Mouse (Mus musculus): ENCODE results near the gene Med17. TPM values are rescaled to one million over a fixed set of nuclear protein-coding genes. Genes with fewer than 3 reads are reported as not detected.

Med17 gene
- polyA plus RNA-seq, 1 experiment from 2014 or later, result 42.4 TPM

DNA sequence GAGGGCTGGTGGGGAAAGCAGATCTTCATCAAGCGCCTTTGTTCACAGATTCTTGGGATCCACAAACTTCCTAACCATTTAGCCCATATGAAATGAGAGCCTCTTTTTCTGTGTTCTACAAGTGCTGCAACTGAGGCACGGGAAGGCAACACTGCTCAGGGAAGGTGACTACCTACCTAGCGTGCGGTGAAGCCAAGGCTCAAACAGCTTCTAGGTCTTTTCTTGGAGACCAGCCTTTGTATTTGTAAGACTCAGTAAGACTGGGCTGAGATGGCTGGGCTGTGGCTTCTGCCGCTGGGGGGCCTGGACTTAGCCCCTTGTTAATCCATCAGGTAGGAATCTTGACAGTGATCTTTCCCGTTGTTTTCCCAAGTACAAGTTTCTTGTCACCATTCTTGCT lies 39.7 kb downstream of the Med17 start:
- DNase-seq (ENCODE audit: low spot score), result no peak

GRCm38 (mm10) chr9:15239042-15239925 lies 40.4 kb downstream of the Med17 start, which contains the start of gene Vstm5:
TSS of gene Vstm5 (plus strand) at chr9:15239045.
- 5% methylated on average over 35 of the region's 35 CpGs for WGBS
- H3K27ac ChIP-seq, result peak within 1 kb of the TSS; percentile 77

More for the DNA sequence above, 39.7 kb downstream of the Med17 start:
- Histone ChIP-seq H3K36me3 (no peaks in the 10 kb centered on the region), H3K4me1 (replicated peaks) (peaks cover 20% of the 10 kb centered on the region), H3K27ac (no peak overlapping the region), H3K9me3 (no peaks in the 10 kb centered on the region), H3K27me3 (ENCODE audit: insufficient read depth, poor library complexity, severe bottlenecking) (peaks cover 26% of the 10 kb centered on the region), H3K4me3 (no peak overlapping the region)
- 93% methylated on average over 6 of the region's 6 CpGs for WGBS

DNA sequence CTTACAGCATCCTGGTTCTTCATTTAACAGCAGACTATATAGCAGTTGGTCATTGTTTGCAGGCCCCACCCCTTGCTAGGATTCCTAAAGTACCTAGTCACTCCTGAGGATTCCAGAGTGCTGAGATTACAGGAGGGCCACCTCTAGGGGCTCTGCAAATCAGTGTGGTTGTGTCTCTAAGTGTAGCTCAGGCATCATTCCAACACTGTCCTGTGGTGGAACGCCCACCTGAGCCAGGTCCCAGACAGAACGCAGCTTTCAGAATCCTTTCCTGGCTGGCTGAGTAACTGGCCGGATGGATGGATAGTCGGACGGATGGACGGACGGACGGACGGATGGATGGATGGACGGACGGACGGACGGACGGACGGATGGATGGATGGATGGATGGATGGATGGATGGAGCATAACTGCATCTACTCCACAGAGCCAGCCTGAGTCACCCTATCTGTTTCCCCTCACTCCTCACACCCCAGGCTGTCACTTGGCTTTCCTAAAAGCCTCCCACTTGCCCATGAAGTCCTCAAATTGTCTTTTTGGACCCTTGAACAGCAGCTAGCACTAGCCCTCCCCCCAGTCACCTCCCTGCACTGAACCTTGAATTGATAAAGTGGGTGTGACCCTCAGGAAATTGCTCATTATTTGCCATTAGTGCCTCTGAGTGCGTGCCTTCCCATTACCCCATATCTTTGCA lies 41.3 kb downstream of the Med17 start:
- H3K9me3 ChIP-seq, result no peaks in the 10 kb centered on the region
- H3K36me3 ChIP-seq, result no peaks in the 10 kb centered on the region
- H3K4me1 ChIP-seq (replicated peaks), result peaks cover 20% of the 10 kb centered on the region
- peak overlapping the region; percentile 77 for H3K27ac ChIP-seq
- peak overlapping the region; percentile 60 for H3K4me3 ChIP-seq
- peaks cover 26% of the 10 kb centered on the region for H3K27me3 ChIP-seq (ENCODE audit: insufficient read depth, poor library complexity, severe bottlenecking)
- WGBS, result 78% methylated on average over 16 of the region's 16 CpGs
- DNase-seq (ENCODE audit: low spot score), result no peak

More at GRCm38 (mm10) chr9:15239042-15239925, 40.4 kb downstream of the Med17 start, which contains the start of gene Vstm5:
- Histone ChIP-seq H3K27me3 (ENCODE audit: insufficient read depth, poor library complexity, severe bottlenecking) (peaks cover 26% of the 10 kb centered on the region), H3K4me1 (replicated peaks) (peaks cover 20% of the 10 kb centered on the region), H3K36me3 (no peaks in the 10 kb centered on the region), H3K9me3 (no peaks in the 10 kb centered on the region), H3K4me3 (peak within 1 kb of the TSS; percentile 60)
- peak; percentile 58 for DNase-seq (ENCODE audit: low spot score)

GRCm38 (mm10) chr9:15237516-15238296 lies 42.0 kb downstream of the Med17 start:
- DNase-seq (ENCODE audit: low spot score), result no peak
- Histone ChIP-seq H3K4me1 (replicated peaks) (peaks cover 20% of the 10 kb centered on the region), H3K9me3 (no peaks in the 10 kb centered on the region), H3K27ac (no peak overlapping the region), H3K27me3 (ENCODE audit: insufficient read depth, poor library complexity, severe bottlenecking) (peaks cover 26% of the 10 kb centered on the region), H3K36me3 (no peaks in the 10 kb centered on the region), H3K4me3 (no peak overlapping the region)
- 50% methylated on average over 14 of the region's 14 CpGs for WGBS

DNA sequence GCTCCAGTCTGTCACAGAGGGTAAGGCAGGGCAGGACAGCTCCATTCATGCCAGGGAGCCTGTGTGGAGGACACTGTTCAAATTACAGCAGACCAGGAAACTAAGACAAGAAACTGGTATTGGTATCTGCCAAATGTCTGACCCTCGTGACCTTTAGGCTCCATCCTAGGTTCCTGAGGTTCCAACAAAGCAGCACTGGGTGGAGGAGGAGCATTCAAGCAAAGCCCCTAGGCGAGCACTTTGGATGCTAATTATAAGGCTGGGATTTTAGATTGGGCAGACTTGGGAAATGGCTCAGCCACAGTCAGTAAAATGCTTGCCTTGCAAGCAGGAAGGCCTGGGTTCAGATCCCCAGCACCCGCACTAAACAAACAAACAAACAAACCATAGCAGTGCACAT lies 43.7 kb downstream of the Med17 start:
- Histone ChIP-seq H3K27me3 (ENCODE audit: insufficient read depth, poor library complexity, severe bottlenecking) (peaks cover 26% of the 10 kb centered on the region), H3K36me3 (no peaks in the 10 kb centered on the region), H3K27ac (no peak overlapping the region), H3K9me3 (0 out of 2 replicates have a peak, but pooled peaks cover 4% of the 10 kb centered on the region), H3K4me3 (no peak overlapping the region), H3K4me1 (replicated peaks) (peaks cover 20% of the 10 kb centered on the region)
- 71% methylated on average over 3 of the region's 3 CpGs for WGBS
- DNase-seq (ENCODE audit: low spot score), result no peak

DNA sequence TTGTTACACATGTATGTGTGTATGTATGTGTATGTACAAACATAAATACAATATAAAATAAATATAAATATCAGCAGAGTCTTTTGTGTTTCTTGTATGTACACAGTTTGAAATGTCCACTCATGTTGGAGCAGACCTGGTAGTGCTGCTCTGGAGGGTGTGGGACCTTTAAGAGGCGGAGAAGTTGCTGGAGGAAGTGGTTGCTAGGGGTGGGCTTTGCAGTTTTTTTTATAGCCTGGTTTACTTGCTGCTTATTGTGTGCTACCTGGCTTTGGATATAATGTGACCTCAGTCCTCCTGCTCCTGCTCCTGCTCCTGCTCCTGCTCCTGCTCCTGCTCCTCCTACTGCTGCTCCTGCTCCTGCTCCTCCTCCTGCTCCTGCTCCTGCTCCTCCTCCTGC lies 46.1 kb downstream of the Med17 start:
- H3K9me3 ChIP-seq, result 0 out of 2 replicates have a peak, but pooled peaks cover 4% of the 10 kb centered on the region
- 89% methylated on average over 1 of the region's 1 CpGs for WGBS
- no peaks in the 10 kb centered on the region for H3K36me3 ChIP-seq

GRCm38 (mm10) chr9:15232445-15232844 lies 47.3 kb downstream of the Med17 start:
- H3K36me3 ChIP-seq, result no peaks in the 10 kb centered on the region
- H3K4me3 ChIP-seq, result no peak overlapping the region
- 87% methylated on average over 3 of the region's 3 CpGs for WGBS
- 0 out of 2 replicates have a peak, but pooled peaks cover 1% of the 10 kb centered on the region for H3K27me3 ChIP-seq (ENCODE audit: insufficient read depth, poor library complexity, severe bottlenecking)
- 0 out of 2 replicates have a peak, but pooled peaks cover 4% of the 10 kb centered on the region for H3K9me3 ChIP-seq
- DNase-seq (ENCODE audit: low spot score), result no peak
- H3K4me1 ChIP-seq (replicated peaks), result 0 out of 2 replicates have a peak, but pooled peaks cover 1% of the 10 kb centered on the region
- H3K27ac ChIP-seq, result no peak overlapping the region

More for the DNA sequence above, 46.1 kb downstream of the Med17 start:
- Histone ChIP-seq H3K4me3 (no peak overlapping the region), H3K27me3 (ENCODE audit: insufficient read depth, poor library complexity, severe bottlenecking) (peaks cover 12% of the 10 kb centered on the region; the same call in 1 of the 2 replicates), H3K27ac (no peak overlapping the region), H3K4me1 (replicated peaks) (peaks cover 10% of the 10 kb centered on the region)
- no peak for DNase-seq (ENCODE audit: low spot score)

GRCm38 (mm10) chr9:15224912-15225311 lies 54.8 kb downstream of the Med17 start:
- Histone ChIP-seq H3K4me3 (no peak overlapping the region), H3K27me3 (ENCODE audit: insufficient read depth, poor library complexity, severe bottlenecking) (no peaks in the 10 kb centered on the region), H3K27ac (no peak overlapping the region), H3K4me1 (replicated peaks) (no peaks in the 10 kb centered on the region), H3K36me3 (no peaks in the 10 kb centered on the region), H3K9me3 (peaks cover 5% of the 10 kb centered on the region; the same call in 1 of the 2 replicates)
- DNase-seq (ENCODE audit: low spot score), result no peak
- WGBS, result 38% methylated on average over 2 of the region's 2 CpGs

- no peaks in the 10 kb centered on the region for H3K9me3 ChIP-seq
- H3K4me3 ChIP-seq, result no peak overlapping the region
- no peak overlapping the region for H3K27ac ChIP-seq
- 68% methylated on average over 1 of the region's 1 CpGs for WGBS
- no peaks in the 10 kb centered on the region for H3K36me3 ChIP-seq
- no peaks in the 10 kb centered on the region for H3K27me3 ChIP-seq (ENCODE audit: insufficient read depth, poor library complexity, severe bottlenecking)
- DNase-seq (ENCODE audit: low spot score), result no peak
- H3K4me1 ChIP-seq (replicated peaks), result no peaks in the 10 kb centered on the region
These were observed 66.0 kb downstream of the Med17 start for GRCm38 (mm10) chr9:15213695-15214094.

DNA sequence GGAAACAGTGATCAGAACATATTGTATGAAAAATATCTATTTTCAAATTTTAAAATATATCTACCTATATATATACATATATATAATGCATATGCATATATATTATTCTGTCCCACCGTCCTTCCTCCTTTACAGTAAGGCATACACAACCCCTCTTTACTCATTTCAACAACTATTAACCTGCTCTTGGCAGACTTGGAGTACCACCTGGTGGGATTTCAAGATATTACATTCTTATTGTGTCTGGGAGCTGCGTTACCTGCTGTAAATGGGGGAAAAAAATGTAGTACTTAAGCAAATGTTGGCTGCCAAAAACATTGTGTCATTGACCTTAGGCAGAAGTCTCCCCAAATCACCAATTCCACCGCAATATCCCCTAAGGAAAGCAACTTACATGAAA lies 67.9 kb downstream of the Med17 start:
- Histone ChIP-seq H3K9me3 (no peaks in the 10 kb centered on the region), H3K27me3 (ENCODE audit: insufficient read depth, poor library complexity, severe bottlenecking) (no peaks in the 10 kb centered on the region), H3K4me1 (replicated peaks) (no peaks in the 10 kb centered on the region), H3K4me3 (no peak overlapping the region), H3K36me3 (no peaks in the 10 kb centered on the region), H3K27ac (no peak overlapping the region)
- no peak for DNase-seq (ENCODE audit: low spot score)
- 88% methylated on average over 3 of the region's 3 CpGs for whole genome bisulfite sequencing
